Mouse (Mus musculus): ENCODE data around the gene Gm17087.

Gene Gm17087

DNA sequence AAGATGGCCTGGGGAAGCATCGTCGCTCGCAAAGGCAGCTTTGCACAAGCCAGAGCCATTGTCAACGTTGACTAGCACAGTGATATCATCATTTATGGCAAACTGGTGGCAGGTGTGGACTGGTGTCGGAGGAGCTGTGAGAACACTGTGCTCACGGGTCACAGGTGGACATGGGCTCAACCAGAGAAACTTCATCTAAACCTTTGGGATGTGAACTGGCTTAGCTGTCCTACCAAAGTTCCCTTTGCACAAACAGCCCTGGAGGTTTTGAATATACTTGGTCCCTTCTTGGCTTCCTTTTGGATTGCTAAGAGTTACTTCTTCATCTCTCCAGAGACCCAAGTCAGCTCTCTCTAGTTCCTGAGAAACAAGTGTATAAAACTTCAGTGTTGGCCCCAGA, at the start of gene Gm17087:
Gm17087 (minus strand) TSS at position 101 of the 400 bp plus-strand sequence.
- no peak for DNase-seq

DNA sequence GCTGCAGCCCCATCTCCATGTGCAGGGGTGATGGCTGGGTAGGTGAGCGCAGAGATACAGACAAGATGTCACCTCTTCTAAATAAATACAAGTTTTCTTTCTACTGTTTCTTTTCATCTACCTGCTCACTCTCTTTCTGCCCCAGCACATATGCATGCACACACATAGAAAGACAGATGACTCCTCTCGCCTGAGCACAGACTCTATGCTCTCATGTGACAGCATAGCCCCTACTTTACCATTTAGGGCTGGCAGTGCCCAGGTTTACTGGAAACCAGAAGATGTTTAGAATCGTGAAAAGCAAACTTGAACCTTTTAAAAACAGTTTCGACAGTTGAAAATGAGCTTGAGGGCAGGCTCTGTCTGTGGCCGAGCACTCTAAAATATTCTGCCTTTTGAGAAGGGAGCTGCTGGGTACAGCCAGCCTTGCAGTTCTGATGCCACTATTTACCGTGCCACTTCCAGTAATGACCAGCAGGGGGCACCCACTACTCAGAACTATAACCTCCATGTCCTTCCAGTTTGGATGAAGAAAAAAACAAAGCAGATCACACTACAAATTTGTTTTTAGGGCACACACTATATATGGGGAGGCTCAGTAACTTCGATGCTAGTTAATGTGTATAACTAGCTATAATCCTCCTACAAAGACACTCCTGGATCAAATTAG, 47.3 kb upstream of the Gm17087 start:
- peak; percentile 66 for DNase-seq

DNA sequence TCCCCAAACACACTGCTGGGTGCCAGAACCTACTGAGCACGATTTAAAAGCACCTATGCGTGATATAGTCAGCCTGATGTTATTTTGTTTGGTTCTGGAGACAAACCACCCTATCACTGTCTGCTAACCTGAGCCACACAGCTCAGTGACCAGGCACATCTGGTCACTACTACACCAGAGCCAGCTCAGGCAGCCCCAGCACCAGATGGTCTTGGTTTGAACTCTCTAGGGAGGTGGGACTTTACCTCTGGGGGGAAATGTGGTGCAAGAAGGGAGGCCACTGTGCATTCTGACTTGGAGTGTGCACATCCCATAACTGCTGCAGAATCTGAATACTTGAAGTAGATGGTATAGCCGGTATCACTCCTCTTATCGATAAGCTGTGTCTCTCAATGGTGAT, 45.2 kb upstream of the Gm17087 start:
- DNase-seq: no peak

GRCm38 (mm10) chr17:8606695-8607094, 39.9 kb upstream of the Gm17087 start:
- DNase-seq: no peak

DNA sequence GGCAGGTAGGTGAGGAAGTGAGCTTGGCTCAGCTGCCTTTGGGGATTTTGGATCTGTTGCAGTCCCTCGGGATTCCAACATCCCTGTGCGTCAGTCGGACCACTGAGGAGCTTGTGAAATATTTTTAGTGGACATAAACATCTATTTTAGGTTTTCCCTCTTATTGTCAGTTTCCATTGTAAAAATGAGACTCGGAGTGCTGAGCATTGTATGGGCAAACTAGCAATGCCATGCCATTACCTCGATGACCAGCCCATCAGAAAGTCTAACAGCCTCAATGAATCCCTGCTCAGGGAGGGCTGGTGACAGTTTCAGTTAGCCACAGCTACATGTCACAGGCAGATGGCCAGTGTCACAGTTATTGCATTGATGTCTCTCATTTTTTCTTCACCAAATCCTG, 39.2 kb upstream of the Gm17087 start:
- no peak for DNase-seq

DNA sequence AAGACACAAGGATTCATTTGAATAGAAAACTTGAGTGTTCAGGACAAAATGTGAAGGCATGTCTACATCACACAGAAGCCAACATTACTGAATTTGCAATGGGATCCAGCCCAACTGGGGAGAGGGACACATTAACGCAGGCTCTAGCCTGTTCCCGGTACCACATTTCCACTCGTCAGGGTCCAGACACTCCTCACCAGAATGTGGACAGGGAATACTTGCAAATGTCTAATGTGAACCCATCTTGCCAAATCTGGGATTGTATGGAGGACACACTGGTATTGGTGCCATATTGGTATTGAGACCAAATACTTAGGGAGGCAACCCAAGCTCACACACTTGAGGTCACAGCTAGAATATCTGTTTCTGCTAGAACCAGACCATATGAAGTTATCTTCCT, 36.2 kb upstream of the Gm17087 start:
- DNase-seq: no peak

- peak; percentile 53 for DNase-seq
Measured at GRCm38 (mm10) chr17:8597790-8598189, 31.0 kb upstream of the Gm17087 start.

DNA sequence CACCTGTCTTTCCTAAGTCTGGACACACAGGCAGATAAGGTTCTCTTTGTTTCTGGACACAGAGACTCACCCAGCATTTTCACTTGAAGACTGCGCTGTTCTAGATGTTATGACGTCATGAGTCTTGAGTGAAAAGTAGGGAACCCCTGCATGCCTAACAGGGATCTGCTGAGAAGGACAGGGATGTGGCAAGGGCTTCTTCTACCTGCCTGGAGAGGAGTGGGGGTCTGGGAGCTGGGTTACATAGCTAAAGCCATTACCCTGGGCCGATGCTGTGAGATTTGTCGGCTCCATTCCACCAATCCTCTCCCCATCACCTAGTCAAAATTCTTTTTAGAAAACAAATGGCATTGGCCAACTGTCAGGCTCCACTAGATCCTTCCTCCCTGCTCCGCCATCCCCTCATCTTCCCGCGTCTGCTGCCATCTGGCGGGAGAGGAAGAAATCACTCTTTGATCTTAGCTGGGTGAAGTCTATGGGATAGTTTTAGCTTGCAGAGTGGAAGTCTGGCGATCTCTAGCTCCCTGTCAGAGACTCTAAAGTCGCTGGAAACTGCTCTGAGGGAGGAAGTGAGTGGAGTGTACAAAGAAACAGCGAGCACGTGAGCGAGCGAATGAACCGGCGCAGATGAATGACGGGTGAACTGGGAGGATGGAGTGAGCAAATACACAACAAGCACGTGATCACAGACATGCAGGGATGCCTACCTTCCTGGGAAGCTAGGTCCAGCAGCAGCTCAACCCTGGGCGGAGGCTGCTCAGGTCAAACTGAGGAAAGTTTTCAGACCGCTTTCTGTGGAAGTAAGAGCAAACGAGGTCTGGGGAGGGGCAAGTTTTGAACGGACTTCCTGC, 25.9 kb upstream of the Gm17087 start:
- DNase-seq: peak; percentile 54

DNA sequence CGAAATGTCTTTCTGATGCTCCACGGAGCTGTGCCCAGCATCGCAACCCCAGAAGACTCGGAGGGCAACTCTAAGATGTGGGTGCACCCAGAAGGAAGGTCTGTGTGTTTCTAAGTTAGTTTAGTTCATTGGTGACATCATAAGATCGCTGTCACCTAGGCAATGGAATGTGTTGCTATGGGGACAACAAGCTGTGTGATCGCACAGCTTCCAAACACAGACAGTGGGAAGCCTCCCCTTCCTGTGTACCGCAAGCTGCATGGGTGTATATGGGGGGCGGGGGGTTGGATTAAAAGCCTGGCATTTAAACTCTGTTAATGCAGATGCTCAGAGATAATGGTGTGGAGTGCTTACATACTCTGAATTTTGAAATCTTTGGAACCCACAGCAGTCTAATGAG, 14.8 kb upstream of the Gm17087 start:
- no peak for DNase-seq

DNA sequence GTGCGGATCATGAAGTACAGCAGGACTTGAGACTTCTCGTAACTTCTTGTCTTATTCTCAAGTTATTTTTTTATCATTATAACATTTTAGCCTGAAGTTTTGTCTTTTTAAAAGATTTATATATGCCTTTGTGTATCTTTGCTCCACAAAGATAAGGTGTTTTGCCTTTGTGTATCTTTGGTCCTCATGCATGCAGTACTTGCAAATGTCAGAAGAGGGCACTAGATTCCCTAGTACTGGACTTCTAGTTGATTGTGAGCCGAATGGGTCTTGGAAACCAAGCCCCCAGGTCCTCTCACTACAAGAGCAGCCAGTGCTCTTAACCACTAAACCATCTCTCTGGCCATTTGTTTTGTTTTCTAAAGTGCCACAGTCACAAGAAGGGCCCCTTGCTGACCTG, 13.6 kb upstream of the Gm17087 start:
- no peak for DNase-seq

DNA sequence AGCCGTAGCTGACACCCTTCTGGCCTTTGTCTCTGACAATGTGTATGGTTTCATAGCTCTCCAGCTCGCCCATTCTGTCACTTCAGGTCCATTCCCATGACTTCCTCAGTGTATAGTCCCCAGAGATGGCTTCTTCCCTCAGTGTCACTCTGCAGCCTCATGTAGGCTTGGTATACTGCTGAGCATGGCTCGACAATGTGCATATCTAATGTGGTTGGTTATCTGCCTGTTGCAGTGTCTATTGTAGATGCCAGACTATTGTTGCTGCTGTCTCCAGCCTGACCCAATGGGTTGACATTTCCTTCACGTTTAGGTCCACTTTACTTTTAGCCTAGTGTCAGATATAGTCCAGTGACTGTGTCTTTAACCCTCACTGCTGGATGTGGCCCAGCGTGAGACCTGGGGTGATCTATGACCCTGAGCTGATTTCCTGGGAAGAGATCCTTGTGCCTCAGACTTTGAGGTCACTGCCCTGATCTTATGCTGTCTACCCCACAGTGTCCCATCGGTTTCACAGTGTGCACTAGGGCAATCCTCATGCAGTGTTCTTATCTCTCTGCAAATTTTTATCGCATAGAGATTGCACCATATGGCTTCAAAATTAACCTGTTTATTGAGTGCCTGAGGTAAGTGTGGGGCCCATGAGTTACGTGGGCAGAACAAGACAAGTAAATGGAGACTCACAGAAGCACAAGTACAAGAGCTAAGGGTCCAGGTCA, 7.0 kb upstream of the Gm17087 start:
- no peak for DNase-seq

DNA sequence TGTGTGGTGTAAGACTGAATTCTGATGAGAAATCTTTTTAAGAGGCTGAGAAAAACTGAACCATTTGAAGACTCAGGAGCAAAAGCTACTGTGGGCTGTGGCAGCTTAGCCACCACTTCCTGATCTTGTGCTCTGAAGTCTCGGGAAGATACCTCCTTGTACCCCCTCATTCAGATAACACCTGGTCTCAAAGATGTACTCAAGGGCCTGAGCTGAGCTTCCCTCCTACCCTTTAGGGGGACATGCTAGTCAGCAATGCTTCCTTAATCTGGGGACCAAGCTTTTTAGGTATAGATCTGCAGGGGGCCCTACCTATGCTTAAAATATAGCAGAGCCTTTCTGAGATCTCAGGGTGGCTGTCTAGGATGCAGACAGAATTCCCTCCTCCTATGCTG, 3.9 kb downstream of the Gm17087 start:
- DNase-seq: no peak

DNA sequence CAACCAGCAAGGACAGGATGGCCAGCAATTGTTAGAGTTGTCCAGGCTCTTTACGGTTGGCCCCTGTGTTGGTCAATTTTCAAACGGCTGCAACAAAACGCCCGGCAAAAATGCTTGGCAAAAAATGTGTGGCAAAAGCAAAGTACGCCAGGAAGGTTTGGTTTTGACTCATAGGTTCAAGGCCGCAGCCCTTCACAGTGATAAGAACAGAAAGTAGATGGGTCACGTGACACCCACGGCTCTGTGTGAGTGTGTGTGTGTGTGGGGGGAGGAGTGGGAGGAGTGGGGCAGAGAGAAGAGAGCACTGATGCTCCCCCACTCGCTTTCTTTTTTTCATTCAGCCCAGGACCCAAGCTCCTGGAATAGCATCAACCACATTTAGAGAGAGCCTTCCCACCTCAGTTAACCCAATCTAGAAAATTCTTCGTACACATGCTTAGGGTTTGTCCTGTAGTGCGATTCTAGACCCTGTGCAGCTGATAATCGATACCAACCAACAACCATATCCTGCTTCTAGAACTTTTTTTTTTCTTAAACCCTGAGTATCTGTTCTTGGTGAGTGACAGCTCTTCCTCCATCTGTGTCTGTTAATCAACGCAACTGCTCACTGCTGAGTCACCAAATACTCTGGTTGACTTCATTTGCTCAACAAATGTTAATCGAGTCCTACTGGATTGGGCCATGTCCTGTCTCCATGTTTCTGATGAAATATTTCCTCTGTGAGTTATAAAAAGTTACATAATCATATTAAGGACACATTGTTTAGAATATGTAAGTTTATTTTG, 4.5 kb downstream of the Gm17087 start:
- DNase-seq: no peak

- DNase-seq: no peak
Measured at GRCm38 (mm10) chr17:8557926-8558325, 8.8 kb downstream of the Gm17087 start.

DNA sequence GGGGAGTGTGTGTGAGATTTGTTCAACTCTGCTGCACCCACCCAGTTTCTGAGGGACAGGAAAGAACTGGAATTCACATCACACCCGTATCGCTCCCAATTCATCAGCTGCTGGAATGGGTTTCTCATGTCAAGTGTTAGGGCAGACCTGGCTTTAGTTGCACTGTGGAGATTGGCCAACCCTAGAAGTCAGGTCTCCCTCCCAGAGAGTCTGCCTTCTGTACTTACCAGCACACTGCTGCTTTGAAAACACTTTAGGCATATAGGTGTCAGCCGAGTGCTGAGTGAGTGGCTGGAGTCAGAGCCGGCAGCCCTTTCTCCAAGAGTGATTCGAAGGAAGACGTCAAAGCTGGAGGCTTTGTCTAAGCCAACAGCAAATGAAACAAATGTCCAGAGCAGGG, 10.5 kb downstream of the Gm17087 start:
- no peak for DNase-seq

DNA sequence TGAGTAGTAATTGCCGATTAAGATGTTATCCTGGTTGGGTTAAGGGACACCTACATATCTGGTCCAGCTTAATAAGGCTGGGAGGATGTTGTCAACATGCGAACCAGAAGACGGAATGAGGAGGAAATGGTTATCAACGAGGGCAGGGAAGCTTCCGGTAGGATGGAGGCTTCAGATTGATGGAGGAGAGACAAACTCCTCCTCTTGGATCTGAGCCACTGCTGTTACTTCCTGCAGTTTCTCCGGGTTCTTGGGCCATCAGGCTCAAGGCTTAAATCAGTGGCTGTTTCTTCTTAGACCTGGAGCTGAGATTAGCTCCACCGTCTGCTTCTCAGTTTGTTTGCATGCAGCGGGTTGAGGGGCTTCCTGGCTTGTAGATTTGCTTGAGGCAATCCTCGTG, 11.0 kb downstream of the Gm17087 start:
- DNase-seq: no peak

DNA sequence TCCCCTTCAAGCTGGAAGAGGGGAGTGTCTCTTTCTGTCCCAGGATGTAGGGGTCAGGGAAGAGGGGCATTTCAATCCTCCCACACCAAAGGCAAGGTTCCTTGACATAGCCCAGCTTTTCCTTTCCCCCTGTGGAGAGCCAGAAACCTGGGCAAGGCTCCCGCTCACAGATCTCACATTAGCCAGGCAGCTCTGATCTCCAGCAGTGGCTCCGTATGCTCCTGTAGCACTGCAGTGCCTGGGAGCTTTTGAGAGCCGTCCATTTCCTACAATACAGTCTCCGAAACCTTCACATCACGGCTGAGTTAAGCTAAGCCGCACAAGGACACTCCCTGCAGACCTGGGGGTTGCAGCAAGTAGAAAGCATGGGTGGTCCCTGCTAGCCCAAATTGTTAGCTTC, 12.5 kb downstream of the Gm17087 start:
- DNase-seq: no peak

DNA sequence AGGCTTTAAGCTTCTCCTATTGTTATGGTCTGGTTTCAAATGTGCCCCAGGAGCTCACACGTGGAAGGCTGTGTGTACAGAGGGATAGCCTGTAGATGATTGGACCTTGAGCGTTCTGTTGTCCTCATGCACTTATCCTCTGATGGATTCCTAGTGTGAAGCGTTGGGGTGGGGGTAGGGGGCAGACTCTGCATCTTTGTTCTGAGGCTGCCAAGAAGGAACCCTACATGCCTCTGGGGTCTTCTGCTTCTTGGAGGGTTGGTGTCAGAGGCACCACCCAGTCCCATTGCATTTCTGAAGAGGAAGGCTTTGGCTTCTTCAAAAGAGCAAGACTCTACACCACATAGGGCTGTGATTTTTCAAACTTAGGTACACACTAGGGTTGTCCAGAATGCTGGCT, 13.1 kb downstream of the Gm17087 start:
- DNase-seq: no peak

DNA sequence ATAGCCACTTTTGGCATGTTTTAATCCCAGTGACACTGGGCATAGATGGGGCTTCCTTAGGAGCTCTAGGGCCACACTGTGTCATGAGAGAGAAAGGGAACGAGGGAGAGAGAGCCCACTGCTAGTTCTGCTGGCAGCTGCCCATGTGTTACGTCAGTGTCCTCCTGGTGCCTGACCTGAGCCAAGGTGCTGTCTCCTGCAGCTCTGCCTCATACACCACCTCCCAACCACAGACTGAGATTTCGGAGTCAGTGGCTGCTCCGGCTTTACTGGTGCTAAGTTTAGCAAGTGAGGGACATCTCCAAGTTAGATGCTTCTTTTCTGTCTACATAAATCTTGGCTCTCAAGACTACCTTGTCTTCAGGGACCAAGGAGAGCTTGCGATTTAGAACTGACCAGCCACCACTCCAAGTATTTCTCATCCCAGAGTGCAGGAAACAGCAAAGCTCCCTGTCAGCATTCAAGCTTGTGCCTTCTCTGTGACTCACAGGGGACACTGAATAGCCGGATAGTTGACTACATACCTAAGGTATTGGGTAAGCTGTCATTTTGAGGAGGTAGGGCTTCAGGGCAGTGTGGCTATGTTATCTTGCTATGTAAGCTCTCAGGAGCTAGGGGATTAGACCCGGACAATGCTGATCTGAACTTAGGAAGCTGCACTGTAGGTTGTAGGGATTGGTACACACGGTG, 14.3 kb downstream of the Gm17087 start:
- no peak for DNase-seq

DNA sequence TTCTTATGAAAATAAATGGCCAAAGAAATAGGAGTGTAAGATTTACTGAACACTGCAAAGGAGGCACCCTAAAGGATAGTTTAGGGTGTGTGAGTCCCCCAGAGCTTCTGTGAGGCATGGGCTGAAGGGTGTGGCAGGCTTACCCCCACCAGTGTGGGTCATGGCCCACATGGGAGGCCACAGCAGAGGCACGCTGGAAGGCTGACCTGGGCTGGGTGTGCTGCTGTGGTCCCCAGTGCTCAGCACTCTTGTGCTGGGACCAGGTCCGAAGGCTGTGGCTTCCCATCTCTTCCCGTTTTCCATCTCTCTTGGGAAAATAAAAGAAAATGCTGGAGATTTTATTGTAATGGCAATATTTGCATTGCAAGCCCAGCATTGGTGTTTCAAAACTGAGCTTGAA, 15.1 kb downstream of the Gm17087 start:
- DNase-seq: no peak

GRCm38 (mm10) chr17:8548733-8549132, 18.0 kb downstream of the Gm17087 start:
- DNase-seq: no peak

- no peak for DNase-seq
Measured at GRCm38 (mm10) chr17:8546366-8546765, 20.4 kb downstream of the Gm17087 start.
